Mouse (Mus musculus): Measurements from ENCODE around the gene Tekt2.

DNA sequence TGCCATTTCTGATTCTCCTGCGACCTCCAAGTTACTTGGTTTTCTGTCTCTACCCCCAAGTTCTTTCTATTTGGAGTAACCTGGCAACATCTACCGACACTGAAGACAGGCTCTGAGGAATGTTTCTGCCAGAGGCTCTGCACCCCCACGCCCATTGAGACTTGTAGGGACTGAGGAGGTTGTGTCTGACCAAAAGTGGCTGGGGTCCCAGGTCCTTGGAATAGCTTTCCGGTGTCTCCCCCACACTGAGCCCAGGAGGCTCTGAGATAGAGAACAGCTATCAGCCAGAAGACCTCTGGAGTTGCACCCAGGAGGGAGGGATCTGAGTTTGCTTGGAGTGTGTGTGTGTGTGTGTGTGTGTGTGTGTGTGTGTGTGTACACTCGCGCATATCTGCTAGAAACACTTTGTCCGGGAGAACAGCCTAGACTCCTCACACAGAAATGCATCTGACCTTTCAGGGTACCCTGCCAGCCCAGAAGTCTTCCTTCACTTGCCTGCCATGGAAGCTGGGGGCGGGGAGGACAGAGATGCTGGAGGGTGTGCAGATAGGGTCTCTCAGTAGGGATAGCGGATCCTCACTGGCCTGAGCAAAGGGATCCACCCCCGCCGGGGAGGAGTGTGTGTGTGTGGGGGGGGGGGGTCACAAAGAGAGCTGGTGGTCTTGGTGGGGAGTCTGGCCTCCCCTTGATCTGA lies 38.0 kb downstream of the Tekt2 start:
- TF ChIP-seq POLR2A (IDR thresholded peaks at IDR 0.05; ENCODE audit: borderline replicate concordance, control insufficient read depth, low read depth, low read length): no peak
- no peak for TF ChIP-seq CTCF (IDR thresholded peaks at IDR 0.05; ENCODE audit: control insufficient read depth, insufficient read depth, low read length)

All from bone marrow, adult 2 months (tissue).